Mouse (Mus musculus) hindbrain, embryonic 16.5 days (tissue): Measurements from ENCODE around the gene 1700088E04Rik. TPM values are rescaled to one million over a fixed set of nuclear protein-coding genes. Genes with fewer than 3 reads are reported as not detected.
A peak's percentile ranks its signal among the peaks of the same experiment; 100 is the strongest.

Source experiments
- ATAC-seq: fragments of 200-750 bp; cut with Nextera tagmentation; 2 replicates; pipeline ENCODE4 v1.8.0; 2017; ENCODE audit warnings: moderate TSS enrichment, moderate library complexity
- H3K27ac ChIP-seq: fragments of 300-500 bp; sonication (generic); 2 replicates; pipeline ENCODE4 v1.5.1; 2014; ENCODE audit warnings: low read depth, mild to moderate bottlenecking, control low read depth, low read length, moderate library complexity
- H3K27me3 ChIP-seq: fragments of 300-500 bp; sonication (generic); replicated peaks from 2 replicates; pipeline ENCODE4 v1.6.1; 2014; ENCODE audit warnings: low read length; ENCODE audit not compliant: control insufficient read depth, insufficient read depth
- H3K36me3 ChIP-seq: fragments of 300-500 bp; sonication (generic); 2 replicates; pipeline ENCODE4 v1.6.1; 2014; ENCODE audit warnings: mild to moderate bottlenecking, low read length, moderate library complexity, mixed read lengths; ENCODE audit not compliant: control insufficient read depth, insufficient read depth
- H3K4me1 ChIP-seq: fragments of 300-500 bp; sonication (generic); 2 replicates; pipeline ENCODE4 v1.6.1; 2014; ENCODE audit warnings: low read depth, low read length; ENCODE audit not compliant: control insufficient read depth, insufficient read depth
- H3K4me2 ChIP-seq: fragments of 300-500 bp; sonication (generic); 2 replicates; pipeline ENCODE4 v1.6.1; 2014; ENCODE audit warnings: mild to moderate bottlenecking, low read length, control low read depth, moderate library complexity
- H3K4me3 ChIP-seq: fragments of 300-500 bp; sonication (generic); 2 replicates; pipeline ENCODE4 v1.5.1; 2014; ENCODE audit warnings: mild to moderate bottlenecking, low read length, control low read depth, moderate library complexity
- H3K9ac ChIP-seq: fragments of 300-500 bp; sonication (generic); 2 replicates; pipeline ENCODE4 v1.6.1; 2014; ENCODE audit warnings: low read depth, mild to moderate bottlenecking, control low read depth, low read length, moderate library complexity
- H3K9me3 ChIP-seq: fragments of 300-500 bp; sonication (generic); 2 replicates; pipeline ENCODE4 v1.6.1; 2014; ENCODE audit warnings: mild to moderate bottlenecking, low read length, moderate library complexity; ENCODE audit not compliant: control insufficient read depth
- WGBS: fragments of 180-500 bp; shearing (Covaris S2); extraction: QIAGEN DNeasy Blood & Tissue Kit; methylation state at CpG from one replicate; pipeline ENCODE4 v1.1.7; 2014; 5-methylcytosine and 5-hydroxymethylcytosine counted together
- polyA plus RNA-seq: library from polyadenylated mRNA; unstranded; fragments of >200 nt; fragmentation: Nextera tagmentation; extraction: Ambion mirVana; gene quantifications from 2 replicates; pipeline ENCODE4 v1.2.1, GENCODE M21; 2015

Gene 1700088E04Rik
- polyA plus RNA-seq, 1 experiment from 2014 or later, result 20.2 TPM

DNA sequence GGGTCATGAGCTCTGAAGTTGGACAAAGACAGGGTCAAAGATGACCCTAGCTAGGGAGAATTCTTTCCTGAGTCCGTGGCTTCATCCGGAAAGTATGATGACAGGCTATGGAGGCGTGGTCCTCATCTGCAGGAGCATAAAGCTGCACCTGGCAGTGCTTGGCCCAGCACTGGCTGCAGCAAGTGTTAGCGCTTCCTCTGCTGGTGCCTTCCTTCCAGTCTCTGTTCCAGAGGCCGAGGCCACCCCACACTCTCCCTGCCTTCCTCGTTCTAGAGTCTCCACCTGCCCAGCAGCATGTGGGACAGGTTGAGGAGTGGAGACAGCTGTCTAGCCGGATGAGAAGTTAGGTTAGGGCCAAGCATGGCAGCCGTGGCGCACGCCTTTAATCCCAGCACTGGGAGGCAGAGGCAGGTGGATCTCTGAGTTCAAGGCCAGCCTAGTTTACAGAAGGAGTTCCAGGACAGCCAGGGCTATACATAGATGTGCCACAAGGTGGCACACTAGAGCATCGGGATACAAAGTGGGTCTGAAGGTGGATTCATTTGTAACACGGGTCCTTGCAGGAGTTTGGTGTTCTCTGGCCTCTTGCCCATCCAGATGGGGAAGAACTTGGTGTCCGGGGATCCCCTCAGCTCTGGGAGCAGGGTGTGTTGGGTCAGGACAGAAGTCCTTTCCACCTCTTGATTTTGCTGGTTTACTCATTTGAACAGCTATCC, 14.7 kb downstream of the 1700088E04Rik start:
- Histone ChIP-seq H3K9me3 (no peaks in the 10 kb centered on the region; the same call in 1 of the 2 replicates), H3K4me1 (no peaks in the 10 kb centered on the region), H3K27ac (no peak overlapping the region), H3K36me3 (peaks cover 49% of the 10 kb centered on the region), H3K4me3 (no peak overlapping the region), H3K27me3 (no peaks in the 10 kb centered on the region), H3K9ac (no peak overlapping the region), H3K4me2 (no peak overlapping the region)
- 82% methylated on average over 13 of the region's 13 CpGs for WGBS
- no peak for ATAC-seq

DNA sequence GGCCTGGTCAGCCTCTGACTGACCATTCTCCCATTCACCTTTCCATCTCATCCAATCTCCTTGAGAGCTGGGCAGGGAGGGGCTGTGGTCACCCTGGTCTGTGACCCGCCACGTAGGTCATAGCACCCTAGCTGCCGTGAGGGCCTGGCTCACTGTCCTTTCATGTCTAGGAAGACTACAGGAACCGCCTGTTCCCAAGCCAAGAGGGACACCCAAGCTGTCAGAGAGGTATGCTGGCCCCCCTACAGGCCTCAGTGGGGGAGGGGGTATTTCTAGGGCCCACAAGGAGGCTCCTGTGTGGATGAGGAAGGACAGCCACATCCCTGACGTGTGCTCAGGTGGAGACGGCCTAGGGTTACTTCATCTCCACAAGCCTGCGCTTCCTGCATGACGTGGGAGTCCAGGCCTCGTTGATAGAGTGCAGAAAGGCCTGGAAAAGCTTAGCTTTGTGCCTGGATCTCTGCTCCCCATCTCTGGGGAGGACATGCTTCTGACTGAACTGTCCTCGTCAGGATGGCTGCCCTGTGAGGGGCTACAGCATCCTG, 16.6 kb downstream of the 1700088E04Rik start:
- no peaks in the 10 kb centered on the region for H3K27me3 ChIP-seq
- no peak overlapping the region for H3K4me2 ChIP-seq
- 86% methylated on average over 10 of the region's 10 CpGs for WGBS
- H3K9ac ChIP-seq, result no peak overlapping the region
- no peak overlapping the region for H3K4me3 ChIP-seq
- no peaks in the 10 kb centered on the region for H3K4me1 ChIP-seq
- no peaks in the 10 kb centered on the region; the same call in 1 of the 2 replicates for H3K9me3 ChIP-seq
- no peak overlapping the region for H3K27ac ChIP-seq
- peaks cover 43% of the 10 kb centered on the region for H3K36me3 ChIP-seq
- ATAC-seq, result no peak

DNA sequence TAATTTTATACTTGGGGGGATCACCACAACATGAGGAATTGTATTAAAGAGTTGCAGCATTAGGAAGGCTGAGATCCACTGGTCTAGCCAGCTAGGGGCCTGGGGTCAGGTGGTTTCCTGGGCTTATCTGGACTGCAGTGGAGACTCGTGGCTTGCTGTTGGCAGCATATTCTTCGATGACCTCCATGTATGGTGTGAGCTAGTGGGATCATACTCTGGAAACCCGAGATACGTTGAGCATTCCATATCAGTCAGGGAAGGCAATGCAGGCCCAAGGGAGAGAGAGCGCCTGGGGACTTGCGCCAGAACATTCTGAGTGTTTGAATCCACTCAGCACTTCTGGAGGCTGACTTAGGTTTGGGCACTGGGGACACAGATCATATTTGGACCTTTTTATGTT, 17.3 kb downstream of the 1700088E04Rik start:
- 89% methylated on average over 6 of the region's 6 CpGs for WGBS
- H3K27ac ChIP-seq, result no peak overlapping the region
- H3K9ac ChIP-seq, result no peak overlapping the region
- H3K36me3 ChIP-seq, result peaks cover 43% of the 10 kb centered on the region
- no peak overlapping the region for H3K4me3 ChIP-seq
- H3K4me2 ChIP-seq, result no peak overlapping the region
- no peak for ATAC-seq
- no peaks in the 10 kb centered on the region; the same call in 1 of the 2 replicates for H3K9me3 ChIP-seq
- no peaks in the 10 kb centered on the region for H3K4me1 ChIP-seq
- H3K27me3 ChIP-seq, result no peaks in the 10 kb centered on the region

DNA sequence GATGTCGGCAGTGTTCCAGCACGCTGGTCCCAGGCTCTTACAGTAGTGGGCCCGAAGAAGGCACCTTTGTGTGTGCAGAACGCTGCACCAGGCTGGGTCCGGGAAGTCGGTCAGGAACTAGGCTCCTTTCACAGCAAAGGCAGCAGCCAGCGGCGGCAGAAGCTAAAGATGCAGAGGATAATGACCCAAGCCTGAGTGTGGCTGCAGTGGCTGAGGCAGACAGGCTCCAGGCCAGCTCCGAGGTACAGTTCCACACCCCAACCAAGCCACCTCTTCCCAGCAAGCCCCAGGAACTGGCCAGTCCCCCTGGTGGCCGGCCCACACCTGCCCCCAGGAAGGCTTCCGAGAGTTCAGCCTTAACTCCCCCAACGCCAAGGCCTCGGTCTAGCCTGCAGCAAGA, 18.5 kb downstream of the 1700088E04Rik start:
- Histone ChIP-seq H3K27ac (no peak overlapping the region), H3K9me3 (no peaks in the 10 kb centered on the region), H3K27me3 (no peaks in the 10 kb centered on the region), H3K4me1 (no peaks in the 10 kb centered on the region), H3K36me3 (peaks cover 33% of the 10 kb centered on the region), H3K4me3 (no peak overlapping the region), H3K9ac (no peak overlapping the region), H3K4me2 (no peak overlapping the region)
- no peak for ATAC-seq
- 85% methylated on average over 13 of the region's 13 CpGs for WGBS

DNA sequence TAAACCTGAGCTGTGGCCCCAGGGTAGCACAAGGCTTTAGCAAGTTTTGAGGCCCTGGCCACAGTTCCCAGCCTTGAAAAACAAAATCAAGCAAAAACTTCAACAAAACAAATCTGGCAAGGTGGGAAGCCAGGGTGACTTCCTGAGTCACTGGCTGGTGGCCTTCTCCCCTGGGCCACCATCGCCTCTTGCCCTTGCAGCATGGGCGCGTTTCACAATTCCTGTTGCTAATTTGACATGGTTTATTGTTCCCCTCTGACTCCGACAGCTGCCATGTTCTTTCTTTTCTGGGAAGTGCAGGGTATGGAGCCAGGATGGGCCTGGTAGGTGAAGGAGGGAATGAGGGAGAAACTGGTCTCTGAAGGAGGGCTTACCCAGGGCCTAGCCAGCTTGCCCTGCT, 18.9 kb downstream of the 1700088E04Rik start:
- Histone ChIP-seq H3K27me3 (no peaks in the 10 kb centered on the region), H3K4me2 (no peak overlapping the region), H3K4me1 (no peaks in the 10 kb centered on the region), H3K9ac (no peak overlapping the region), H3K27ac (no peak overlapping the region), H3K4me3 (no peak overlapping the region), H3K9me3 (no peaks in the 10 kb centered on the region), H3K36me3 (peaks cover 29% of the 10 kb centered on the region)
- no peak for ATAC-seq
- 31% methylated on average over 4 of the region's 4 CpGs for WGBS

DNA sequence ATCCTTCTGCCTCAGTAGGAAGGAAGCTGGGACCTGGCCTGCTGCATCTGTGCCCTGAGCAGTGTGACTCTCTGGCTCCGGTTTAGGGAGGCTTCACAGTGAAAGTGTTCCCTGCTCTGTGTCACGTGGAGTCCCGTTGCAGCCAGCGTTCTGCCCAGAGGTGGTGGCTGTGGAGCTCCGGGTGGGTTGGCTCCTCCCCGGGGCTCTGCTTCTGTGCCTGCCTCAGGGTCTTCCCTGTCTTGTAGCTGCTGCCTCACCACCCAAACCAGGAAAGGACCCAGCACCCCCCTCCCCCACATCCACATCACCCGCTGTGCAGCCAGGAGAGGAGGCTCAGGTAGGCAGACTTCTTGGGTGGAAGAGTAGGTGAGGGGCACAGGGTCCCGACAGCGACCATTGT, 21.6 kb downstream of the 1700088E04Rik start:
- no peak overlapping the region for H3K9ac ChIP-seq
- H3K4me2 ChIP-seq, result no peak overlapping the region
- 79% methylated on average over 9 of the region's 9 CpGs for WGBS
- H3K9me3 ChIP-seq, result no peaks in the 10 kb centered on the region
- H3K4me3 ChIP-seq, result no peak overlapping the region
- no peak for ATAC-seq
- no peak overlapping the region for H3K27ac ChIP-seq
- H3K36me3 ChIP-seq, result peaks cover 23% of the 10 kb centered on the region
- H3K27me3 ChIP-seq, result no peaks in the 10 kb centered on the region
- no peaks in the 10 kb centered on the region for H3K4me1 ChIP-seq

DNA sequence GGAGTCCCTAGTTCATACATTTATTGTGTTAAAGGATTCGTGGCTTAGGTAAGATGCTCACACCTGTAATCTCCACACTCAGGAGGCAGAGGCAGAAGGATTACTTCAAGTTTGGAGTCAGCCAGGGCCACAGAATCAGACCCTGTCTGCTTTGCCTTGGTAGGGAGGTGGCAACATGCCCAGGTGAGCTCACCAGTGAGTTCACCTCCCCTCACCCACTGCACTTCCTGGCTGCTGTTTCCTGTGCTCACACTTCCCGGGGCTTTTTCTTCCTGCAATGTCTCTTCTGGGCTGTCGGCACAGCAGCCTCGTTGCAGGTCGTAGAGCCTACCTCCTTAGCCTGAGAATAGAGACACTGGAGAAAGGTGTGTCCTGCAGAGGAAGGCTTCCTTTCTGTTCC, 25.8 kb downstream of the 1700088E04Rik start:
- Histone ChIP-seq H3K27me3 (no peaks in the 10 kb centered on the region), H3K4me2 (no peak overlapping the region), H3K27ac (no peak overlapping the region), H3K9me3 (no peaks in the 10 kb centered on the region), H3K4me3 (no peak overlapping the region), H3K4me1 (peaks cover 15% of the 10 kb centered on the region), H3K36me3 (peaks cover 11% of the 10 kb centered on the region), H3K9ac (no peak overlapping the region)
- no peak for ATAC-seq
- WGBS, result 69% methylated on average over 5 of the region's 5 CpGs

DNA sequence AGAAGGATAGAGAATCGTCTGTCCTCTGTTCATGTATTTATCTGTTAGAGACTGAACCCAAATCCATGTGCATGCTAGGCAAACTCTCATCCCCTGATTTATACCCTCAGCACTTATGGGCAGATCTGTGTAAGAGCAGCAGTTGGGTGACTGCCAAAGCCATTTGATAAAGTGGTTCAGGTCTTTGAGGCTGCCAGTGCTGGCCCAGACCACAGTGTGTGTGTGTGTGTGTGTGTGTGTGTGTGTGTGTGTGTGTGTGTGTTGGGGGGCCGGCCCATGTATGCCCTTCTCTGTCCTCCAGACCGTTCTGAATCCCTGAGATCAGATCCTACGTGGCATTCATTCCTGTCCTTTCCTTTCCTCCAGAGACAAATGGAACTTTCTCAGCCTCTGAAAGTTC, 29.3 kb downstream of the 1700088E04Rik start:
- Histone ChIP-seq H3K4me2 (no peak overlapping the region), H3K9ac (no peak overlapping the region), H3K36me3 (peaks cover 11% of the 10 kb centered on the region), H3K4me3 (no peak overlapping the region), H3K4me1 (peaks cover 15% of the 10 kb centered on the region), H3K27ac (no peak overlapping the region), H3K9me3 (no peaks in the 10 kb centered on the region), H3K27me3 (no peaks in the 10 kb centered on the region)
- 84% methylated on average over 4 of the region's 4 CpGs for WGBS
- ATAC-seq, result no peak

DNA sequence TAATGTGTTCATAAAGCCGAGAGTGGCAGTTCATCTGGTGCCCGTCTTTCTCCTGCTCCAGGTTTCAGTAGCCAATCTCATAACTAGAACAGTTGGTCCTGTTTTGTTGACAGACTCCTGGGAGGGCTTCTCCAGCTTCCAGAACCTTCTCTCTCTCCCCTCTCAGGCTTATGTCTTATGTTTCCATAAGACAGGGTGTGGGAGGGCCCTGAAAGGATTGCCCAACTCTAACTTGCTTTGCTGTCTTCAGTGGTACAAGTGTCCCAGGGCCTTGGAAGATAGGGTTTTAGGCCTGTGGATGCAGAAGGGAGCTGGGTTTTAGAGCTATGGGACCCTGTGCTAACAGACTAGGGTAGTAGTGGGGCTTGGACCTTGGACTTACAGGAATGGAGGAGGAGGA, 30.5 kb downstream of the 1700088E04Rik start:
- 62% methylated on average over 2 of the region's 2 CpGs for WGBS
- ATAC-seq, result no peak

More for the DNA sequence above, 30.5 kb downstream of the 1700088E04Rik start:
- no peaks in the 10 kb centered on the region for H3K9me3 ChIP-seq
- H3K4me3 ChIP-seq, result peak overlapping the region; percentile 69
- no peak overlapping the region for H3K27ac ChIP-seq
- peak overlapping the region; percentile 89 for H3K9ac ChIP-seq
- peaks cover 10% of the 10 kb centered on the region for H3K36me3 ChIP-seq
- peaks cover 15% of the 10 kb centered on the region for H3K4me1 ChIP-seq
- peak overlapping the region; percentile 70 for H3K4me2 ChIP-seq
- no peaks in the 10 kb centered on the region for H3K27me3 ChIP-seq
